Mouse (Mus musculus) liver, embryonic 12.5 days (tissue): ENCODE data around the gene Prkcz. TPM values are rescaled to one million over a fixed set of nuclear protein-coding genes. Genes with fewer than 3 reads are reported as not detected.

Source experiments
- polyA plus RNA-seq: library from polyadenylated mRNA; unstranded; fragments of >200 nt; fragmentation: Nextera tagmentation; extraction: Ambion mirVana; gene quantifications from 2 replicates; pipeline ENCODE4 v1.2.1, GENCODE M21; 2016

The Prkcz gene
- polyA plus RNA-seq, 1 experiment from 2014 or later, result 4.2 TPM

Other genes with a start within 250 kb of the Prkcz start
- 3.5 and 3.8 TPM in 2 replicates for gene Ski, start 138.8 kb downstream of the Prkcz start, polyA plus RNA-seq
- gene Faap20, start 111.6 kb downstream of the Prkcz start, polyA plus RNA-seq, result 25.8 and 31.2 TPM in 2 replicates
- not detected in 2 replicates for gene Gabrd, start 36.8 kb upstream of the Prkcz start, polyA plus RNA-seq
- 0.39 and 0.53 TPM in 2 replicates for gene Cfap74, start 47.8 kb upstream of the Prkcz start, polyA plus RNA-seq
- gene Tmem52, start 107.8 kb upstream of the Prkcz start, polyA plus RNA-seq, result not detected in 2 replicates
- gene Gnb1, start 130.0 kb upstream of the Prkcz start, polyA plus RNA-seq, result 174 and 177 TPM in 2 replicates
- gene Nadk, start 201.0 kb upstream of the Prkcz start, polyA plus RNA-seq, result 75.9 and 78.0 TPM in 2 replicates
- gene Slc35e2, start 240.1 kb upstream of the Prkcz start, polyA plus RNA-seq, result 7.1 and 7.3 TPM in 2 replicates